Mouse (Mus musculus) neural tube, embryonic 11.5 days (tissue): ENCODE data around the gene Ubald1. TPM values are rescaled to one million over a fixed set of nuclear protein-coding genes. Genes with fewer than 3 reads are reported as not detected.

ENCODE experiments used
- ATAC-seq: fragments of 200-750 bp; cut with Nextera tagmentation; 2 replicates; pipeline ENCODE4 v1.8.0; 2017; ENCODE audit warnings: moderate number of reproducible peaks, mild to moderate bottlenecking, moderate TSS enrichment, moderate library complexity; ENCODE audit not compliant: insufficient read depth, low FRiP score, low TSS enrichment
- DNase-seq: peaks from one replicate; pipeline ENCODE4 v3.0.0-alpha.2; 2015; ENCODE audit warnings: low spot score
- H3K27ac ChIP-seq: fragments of 300-500 bp; sonication (generic); 2 replicates; pipeline ENCODE4 v1.5.1; 2014; ENCODE audit warnings: low read depth, mild to moderate bottlenecking, low read length
- H3K27me3 ChIP-seq: fragments of 300-500 bp; sonication (generic); 2 replicates; pipeline ENCODE4 v1.6.1; 2014; ENCODE audit warnings: mild to moderate bottlenecking, low read length, mixed read lengths; ENCODE audit not compliant: control insufficient read depth, insufficient read depth
- H3K36me3 ChIP-seq: fragments of 300-500 bp; sonication (generic); 2 replicates; pipeline ENCODE4 v1.6.1; 2014; ENCODE audit warnings: mild to moderate bottlenecking, low read length, moderate library complexity, mixed read lengths; ENCODE audit not compliant: control insufficient read depth, insufficient read depth
- H3K4me1 ChIP-seq: fragments of 300-500 bp; sonication (generic); 2 replicates; pipeline ENCODE4 v1.6.1; 2014; ENCODE audit warnings: low read length, mixed read lengths; ENCODE audit not compliant: control insufficient read depth, insufficient read depth
- H3K4me2 ChIP-seq: fragments of 300-500 bp; sonication (generic); 2 replicates; pipeline ENCODE4 v1.6.1; 2014; ENCODE audit warnings: low read depth, mild to moderate bottlenecking, moderate library complexity
- H3K4me3 ChIP-seq: fragments of 300-500 bp; sonication (generic); 2 replicates; pipeline ENCODE4 v1.5.1; 2014; ENCODE audit warnings: low read depth, low read length
- H3K9ac ChIP-seq: fragments of 300-500 bp; sonication (generic); 2 replicates; pipeline ENCODE4 v1.6.1; 2014; ENCODE audit warnings: mild to moderate bottlenecking, low read length
- H3K9me3 ChIP-seq: fragments of 300-500 bp; sonication (generic); 2 replicates; pipeline ENCODE4 v1.6.1; 2016; ENCODE audit warnings: low read length; ENCODE audit not compliant: control insufficient read depth
- WGBS: fragments of 180-500 bp; shearing (Covaris S2); extraction: QIAGEN DNeasy Blood & Tissue Kit; methylation state at CpG from one replicate; pipeline ENCODE4 v1.1.7; 2014; 5-methylcytosine and 5-hydroxymethylcytosine counted together
- polyA plus RNA-seq: library from polyadenylated mRNA; unstranded; fragments of >200 nt; fragmentation: Nextera tagmentation; extraction: Ambion mirVana; gene quantifications from 2 replicates; pipeline ENCODE4 v1.2.1, GENCODE M21; 2014

The Ubald1 gene
- polyA plus RNA-seq, 1 experiment from 2014 or later: 35.3 TPM

GRCm38 (mm10) chr16:4879101-4879707, 911 bp downstream of the Ubald1 start:
- peak; percentile 29 for ATAC-seq
- DNase-seq: peak; percentile 57
- Histone ChIP-seq H3K4me3 (peak overlapping the region; percentile 81), H3K9ac (peak overlapping the region; percentile 84), H3K4me2 (peak overlapping the region; percentile 88), H3K36me3 (0 out of 2 replicates have a peak, but pooled peaks cover 2% of the 10 kb centered on the region), H3K9me3 (no peaks in the 10 kb centered on the region), H3K27me3 (no peaks in the 10 kb centered on the region), H3K27ac (peak overlapping the region; percentile 97), H3K4me1 (peaks cover 9% of the 10 kb centered on the region)
- WGBS: under 1% methylated on average over 53 of the region's 54 CpGs

GRCm38 (mm10) chr16:4878192-4878885, 1.8 kb downstream of the Ubald1 start:
- H3K27me3 ChIP-seq: no peaks in the 10 kb centered on the region
- no peak overlapping the region for H3K27ac ChIP-seq
- DNase-seq (no peak), ATAC-seq (no peak)
- peaks cover 9% of the 10 kb centered on the region for H3K4me1 ChIP-seq
- H3K4me2 ChIP-seq: peak overlapping the region; percentile 88
- no peaks in the 10 kb centered on the region for H3K9me3 ChIP-seq
- peak overlapping the region; percentile 84; the same call in 1 of the 2 replicates for H3K9ac ChIP-seq
- H3K4me3 ChIP-seq: peak overlapping the region; percentile 81
- 47% methylated on average over 5 of the region's 5 CpGs for WGBS
- H3K36me3 ChIP-seq: 0 out of 2 replicates have a peak, but pooled peaks cover 2% of the 10 kb centered on the region

GRCm38 (mm10) chr16:4877701-4878100, 2.4 kb downstream of the Ubald1 start:
- Histone ChIP-seq H3K4me3 (peak overlapping the region; percentile 81; the same call in 1 of the 2 replicates), H3K9me3 (no peaks in the 10 kb centered on the region), H3K36me3 (0 out of 2 replicates have a peak, but pooled peaks cover 2% of the 10 kb centered on the region), H3K27me3 (no peaks in the 10 kb centered on the region), H3K4me1 (peaks cover 9% of the 10 kb centered on the region), H3K27ac (no peak overlapping the region), H3K4me2 (peak overlapping the region; percentile 88; the same call in 1 of the 2 replicates), H3K9ac (no peak overlapping the region)
- 85% methylated on average over 3 of the region's 3 CpGs for WGBS
- no peak for DNase-seq
- no peak for ATAC-seq

GRCm38 (mm10) chr16:4877195-4877594, 2.9 kb downstream of the Ubald1 start:
- Histone ChIP-seq H3K4me2 (no peak overlapping the region), H3K4me1 (peaks cover 9% of the 10 kb centered on the region), H3K9me3 (no peaks in the 10 kb centered on the region), H3K4me3 (no peak overlapping the region), H3K27ac (no peak overlapping the region), H3K27me3 (no peaks in the 10 kb centered on the region), H3K36me3 (0 out of 2 replicates have a peak, but pooled peaks cover 2% of the 10 kb centered on the region), H3K9ac (no peak overlapping the region)
- WGBS: 96% methylated on average over 4 of the region's 4 CpGs
- no peak for DNase-seq
- ATAC-seq: no peak

GRCm38 (mm10) chr16:4876033-4876680, 4.0 kb downstream of the Ubald1 start:
- Histone ChIP-seq H3K4me1 (peaks cover 9% of the 10 kb centered on the region), H3K9ac (no peak overlapping the region), H3K27me3 (no peaks in the 10 kb centered on the region), H3K4me2 (no peak overlapping the region), H3K9me3 (no peaks in the 10 kb centered on the region), H3K27ac (no peak overlapping the region), H3K4me3 (no peak overlapping the region), H3K36me3 (0 out of 2 replicates have a peak, but pooled peaks cover 2% of the 10 kb centered on the region)
- DNase-seq: peak; percentile 9
- WGBS: 87% methylated on average over 8 of the region's 8 CpGs
- no peak for ATAC-seq

- H3K36me3 ChIP-seq: 0 out of 2 replicates have a peak, but pooled peaks cover 2% of the 10 kb centered on the region
- H3K9me3 ChIP-seq: no peaks in the 10 kb centered on the region
- WGBS: 96% methylated on average over 22 of the region's 23 CpGs
- H3K27ac ChIP-seq: no peak overlapping the region
- ATAC-seq (no peak), DNase-seq (no peak)
- H3K4me1 ChIP-seq: peaks cover 9% of the 10 kb centered on the region
- H3K9ac ChIP-seq: no peak overlapping the region
- H3K4me3 ChIP-seq: no peak overlapping the region
- no peak overlapping the region for H3K4me2 ChIP-seq
- no peaks in the 10 kb centered on the region for H3K27me3 ChIP-seq
These were observed 4.7 kb downstream of the Ubald1 start for GRCm38 (mm10) chr16:4875198-4876032.

- Histone ChIP-seq H3K27ac (no peak overlapping the region), H3K4me3 (no peak overlapping the region), H3K9me3 (no peaks in the 10 kb centered on the region), H3K9ac (no peak overlapping the region), H3K36me3 (0 out of 2 replicates have a peak, but pooled peaks cover 2% of the 10 kb centered on the region), H3K4me1 (no peaks in the 10 kb centered on the region), H3K27me3 (no peaks in the 10 kb centered on the region), H3K4me2 (no peak overlapping the region)
- WGBS: 92% methylated on average over 2 of the region's 2 CpGs
- DNase-seq: no peak
- ATAC-seq: no peak
These were observed 8.2 kb downstream of the Ubald1 start for GRCm38 (mm10) chr16:4871926-4872325.

GRCm38 (mm10) chr16:4870490-4870889, 9.6 kb downstream of the Ubald1 start:
- Histone ChIP-seq H3K36me3 (0 out of 2 replicates have a peak, but pooled peaks cover 2% of the 10 kb centered on the region), H3K27me3 (no peaks in the 10 kb centered on the region), H3K9me3 (no peaks in the 10 kb centered on the region), H3K4me1 (no peaks in the 10 kb centered on the region), H3K4me3 (no peak overlapping the region), H3K9ac (no peak overlapping the region), H3K4me2 (no peak overlapping the region), H3K27ac (no peak overlapping the region)
- DNase-seq: no peak
- 95% methylated on average over 5 of the region's 5 CpGs for WGBS
- ATAC-seq: no peak
